Mouse (Mus musculus): ENCODE measurements around the gene Ryr1. TPM values are rescaled to one million over a fixed set of nuclear protein-coding genes. Genes with fewer than 3 reads are reported as not detected.
"Not testable (repeated sequence)": the region's sequence is repeated elsewhere in the genome, so short reads cannot be mapped to it uniquely, and the experiment has no call there.

Gene Ryr1
- polyA plus RNA-seq, 1 experiment from 2014 or later = 9.8 TPM

DNA sequence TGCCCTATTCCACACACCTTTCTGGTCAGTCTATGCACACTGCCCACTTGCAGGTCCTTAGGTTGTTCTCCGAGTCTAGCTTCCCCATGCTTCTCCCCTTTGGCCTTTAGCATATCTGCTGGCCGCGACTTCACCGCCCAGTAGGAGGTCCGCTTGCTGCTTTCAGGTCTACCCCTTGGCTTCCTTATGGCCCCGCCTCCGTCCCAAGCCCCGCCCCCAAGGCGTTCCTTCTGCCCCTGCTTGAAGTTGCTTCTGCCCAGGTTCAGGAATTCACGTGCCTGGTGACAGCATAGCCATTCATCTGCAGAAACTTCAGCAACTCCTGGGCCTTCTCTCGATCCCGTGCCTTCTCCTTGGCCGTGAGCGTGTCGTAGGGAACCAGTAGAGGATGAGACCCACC is 57.2 kb downstream of the Ryr1 start:
- WGBS = 10% methylated on average over 15 of the region's 15 CpGs
- peaks cover 31% of the 10 kb centered on the region for H3K27me3 ChIP-seq
- H3K4me1 ChIP-seq (replicated peaks) = peaks cover 33% of the 10 kb centered on the region
- no peak overlapping the region for H3K27ac ChIP-seq
- no peak overlapping the region for H3K4me3 ChIP-seq
- H3K9me3 ChIP-seq = no peaks in the 10 kb centered on the region
- no peak for ATAC-seq (ENCODE audit: low FRiP score)
- H3K9ac ChIP-seq = no peak overlapping the region
- H3K36me3 ChIP-seq = no peaks in the 10 kb centered on the region
- H3K4me2 ChIP-seq = no peak overlapping the region

DNA sequence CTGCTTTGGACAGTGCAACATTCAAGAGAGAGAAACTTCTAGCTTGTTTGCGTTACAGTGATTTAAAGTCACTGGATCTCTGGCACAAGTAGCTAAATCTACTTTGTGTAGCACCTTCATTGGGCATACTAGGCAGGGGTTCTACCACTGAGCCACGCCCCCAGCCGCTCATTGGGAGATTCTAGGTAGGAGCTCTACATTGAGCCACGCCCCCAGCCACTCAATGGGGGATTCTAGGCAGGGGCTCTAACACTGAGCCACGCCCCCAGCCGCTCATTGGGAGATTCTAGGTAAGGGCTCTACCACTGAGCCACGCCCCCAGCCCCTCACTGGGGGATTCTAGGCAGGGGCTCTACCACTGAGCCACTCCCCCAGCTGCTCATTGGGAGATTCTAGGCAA is 61.5 kb downstream of the Ryr1 start:
- H3K36me3 ChIP-seq; H3K9ac ChIP-seq; H3K4me2 ChIP-seq; ATAC-seq (ENCODE audit: low FRiP score); H3K9me3 ChIP-seq; H3K27ac ChIP-seq; H3K4me1 ChIP-seq (replicated peaks); H3K4me3 ChIP-seq: not testable (repeated sequence)
- WGBS = 61% methylated on average over 7 of the region's 7 CpGs
- H3K27me3 ChIP-seq = peaks cover 51% of the 10 kb centered on the region

DNA sequence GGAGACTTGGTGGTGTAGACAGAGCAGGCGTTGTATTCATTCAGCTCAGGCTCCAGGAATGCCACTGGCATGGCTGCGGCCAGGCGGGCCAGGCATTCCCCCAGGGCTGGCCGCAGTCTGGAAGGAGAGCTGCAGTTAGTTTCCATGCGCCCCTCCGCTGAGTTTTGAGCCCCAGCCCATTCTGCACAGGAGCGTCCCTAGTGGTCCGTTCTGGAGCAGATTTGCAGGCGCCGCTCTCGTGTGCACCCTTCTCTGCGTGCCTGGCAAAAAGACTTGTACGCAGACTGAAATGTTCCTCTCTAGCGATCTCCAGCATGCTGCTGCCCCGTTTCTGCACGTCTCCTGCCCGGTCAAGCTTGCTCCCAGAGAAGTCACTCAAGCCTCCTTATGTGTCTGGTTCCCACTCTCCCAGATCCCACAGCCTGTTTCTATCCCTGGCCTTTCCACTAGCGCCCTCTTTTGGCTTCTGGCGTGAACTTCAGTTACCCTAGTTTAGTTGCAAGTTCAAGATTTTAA is 63.4 kb downstream of the Ryr1 start:
- no peak overlapping the region for H3K27ac ChIP-seq
- WGBS = 14% methylated on average over 19 of the region's 19 CpGs

DNA sequence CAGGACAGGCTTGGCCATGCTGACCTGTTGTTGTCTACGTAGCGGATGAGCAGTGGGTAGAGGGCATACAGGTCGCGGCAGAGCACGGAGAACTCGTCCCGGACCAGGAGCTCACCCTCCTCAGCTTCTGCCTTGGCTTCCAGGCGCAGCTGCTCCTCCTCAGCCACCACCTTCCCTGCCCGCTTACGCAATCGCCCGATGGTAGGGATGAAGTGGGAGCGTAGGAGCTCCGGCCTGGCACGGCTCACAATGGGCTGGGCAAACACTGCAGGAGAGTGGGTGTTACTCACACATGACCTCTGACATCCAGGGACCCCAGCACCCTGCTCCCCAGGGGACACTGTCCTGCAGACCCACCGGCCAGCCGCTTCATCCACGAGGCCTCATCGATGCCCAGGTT is 65.5 kb downstream of the Ryr1 start:
- Histone ChIP-seq H3K36me3 (no peaks in the 10 kb centered on the region), H3K4me1 (replicated peaks) (peaks cover 3% of the 10 kb centered on the region; the same call in 1 of the 2 replicates), H3K27ac (no peak overlapping the region), H3K27me3 (peaks cover 58% of the 10 kb centered on the region), H3K4me2 (no peak overlapping the region), H3K4me3 (no peak overlapping the region), H3K9ac (no peak overlapping the region), H3K9me3 (no peaks in the 10 kb centered on the region)
- no peak for ATAC-seq (ENCODE audit: low FRiP score)
- WGBS = 87% methylated on average over 17 of the region's 19 CpGs

More for the DNA sequence above, 63.4 kb downstream of the Ryr1 start:
- Histone ChIP-seq H3K36me3 (no peaks in the 10 kb centered on the region), H3K9me3 (no peaks in the 10 kb centered on the region), H3K27me3 (peaks cover 46% of the 10 kb centered on the region), H3K4me1 (replicated peaks) (no peaks in the 10 kb centered on the region), H3K9ac (no peak overlapping the region), H3K4me3 (no peak overlapping the region), H3K4me2 (no peak overlapping the region)
- ATAC-seq (ENCODE audit: low FRiP score) = 0 out of 2 replicates have a peak, but pooled peaks have one; percentile 17

DNA sequence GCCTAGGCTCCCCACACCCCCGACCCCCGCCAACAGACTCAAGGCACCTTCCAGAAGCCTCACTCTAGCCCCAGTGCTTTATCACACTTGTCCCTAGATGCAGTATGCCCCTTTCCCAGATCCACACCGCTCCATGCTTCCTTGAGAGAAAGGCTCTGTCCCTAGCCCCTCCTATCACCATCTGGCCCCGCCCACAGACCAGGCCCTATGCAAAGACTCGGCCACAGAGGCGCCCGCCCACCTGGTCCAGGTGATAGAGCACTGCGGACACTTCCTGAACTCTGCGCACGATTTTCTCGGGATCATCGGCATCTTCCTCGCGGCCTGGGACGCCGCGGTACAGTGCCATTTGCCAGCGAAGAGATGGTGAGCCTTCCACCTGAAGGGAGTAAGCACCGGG is 72.2 kb downstream of the Ryr1 start:
- no peaks in the 10 kb centered on the region for H3K36me3 ChIP-seq
- H3K4me2 ChIP-seq = peak overlapping the region; percentile 25; the same call in 1 of the 2 replicates
- H3K4me3 ChIP-seq = no peak overlapping the region

DNA sequence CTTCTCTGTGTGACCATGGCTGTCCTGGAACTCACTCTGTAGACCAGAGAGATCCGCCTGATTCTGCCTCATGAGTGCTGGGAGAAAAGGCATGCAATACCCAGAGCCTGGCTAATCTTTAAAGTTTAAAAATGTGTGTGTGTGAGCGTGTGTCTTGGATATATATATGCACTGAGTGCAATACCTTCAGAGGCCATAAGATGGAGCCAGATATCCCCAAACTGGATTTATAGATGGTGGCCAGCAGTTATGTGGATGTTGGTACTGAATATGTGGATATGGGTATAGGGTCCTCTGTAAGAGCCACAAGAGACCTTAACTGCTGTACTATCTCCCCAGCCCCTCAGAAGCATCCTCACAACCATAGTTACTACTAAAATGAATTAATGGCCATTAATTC is 74.2 kb downstream of the Ryr1 start:
- no peak overlapping the region for H3K4me3 ChIP-seq
- no peak overlapping the region for H3K27ac ChIP-seq
- H3K4me2 ChIP-seq = no peak overlapping the region
- WGBS = 49% methylated on average over 2 of the region's 2 CpGs
- H3K36me3 ChIP-seq = no peaks in the 10 kb centered on the region
- H3K4me1 ChIP-seq (replicated peaks) = peaks cover 7% of the 10 kb centered on the region; the same call in 1 of the 2 replicates
- no peak overlapping the region for H3K9ac ChIP-seq
- H3K9me3 ChIP-seq = no peaks in the 10 kb centered on the region
- peaks cover 57% of the 10 kb centered on the region for H3K27me3 ChIP-seq
- ATAC-seq (ENCODE audit: low FRiP score) = no peak

More for the DNA sequence above, 72.2 kb downstream of the Ryr1 start:
- Histone ChIP-seq H3K4me1 (replicated peaks) (peaks cover 7% of the 10 kb centered on the region; the same call in 1 of the 2 replicates), H3K27ac (no peak overlapping the region), H3K9me3 (no peaks in the 10 kb centered on the region), H3K9ac (peak overlapping the region; percentile 19; the same call in 1 of the 2 replicates), H3K27me3 (peaks cover 67% of the 10 kb centered on the region)
- ATAC-seq (ENCODE audit: low FRiP score) = no peak
- WGBS = 9% methylated on average over 19 of the region's 19 CpGs

DNA sequence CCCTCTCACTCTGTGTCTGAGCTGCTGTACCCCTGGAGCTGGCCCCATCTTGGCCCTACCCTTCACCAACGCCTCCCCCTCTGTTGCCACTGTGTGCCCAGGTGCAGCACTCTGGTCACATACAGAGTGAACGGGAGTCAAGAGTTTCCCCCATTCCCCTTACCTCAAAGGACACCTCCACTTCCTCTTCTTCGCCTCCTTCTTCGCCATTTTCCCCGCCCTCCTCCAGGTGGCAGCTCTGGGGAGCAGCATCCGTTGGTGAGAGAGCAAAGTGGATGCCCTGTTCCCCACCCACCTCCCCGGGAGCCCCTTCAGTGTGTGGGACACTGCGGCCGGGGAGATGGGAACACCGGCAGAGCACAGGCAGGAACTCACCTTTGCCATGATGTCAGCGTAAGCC is 76.4 kb downstream of the Ryr1 start:
- Histone ChIP-seq H3K4me2 (no peak overlapping the region), H3K9me3 (no peaks in the 10 kb centered on the region), H3K36me3 (no peaks in the 10 kb centered on the region), H3K4me1 (replicated peaks) (peaks cover 6% of the 10 kb centered on the region; the same call in 1 of the 2 replicates), H3K4me3 (no peak overlapping the region), H3K9ac (no peak overlapping the region), H3K27me3 (peaks cover 40% of the 10 kb centered on the region), H3K27ac (no peak overlapping the region)
- WGBS = 76% methylated on average over 11 of the region's 11 CpGs
- ATAC-seq (ENCODE audit: low FRiP score) = no peak

DNA sequence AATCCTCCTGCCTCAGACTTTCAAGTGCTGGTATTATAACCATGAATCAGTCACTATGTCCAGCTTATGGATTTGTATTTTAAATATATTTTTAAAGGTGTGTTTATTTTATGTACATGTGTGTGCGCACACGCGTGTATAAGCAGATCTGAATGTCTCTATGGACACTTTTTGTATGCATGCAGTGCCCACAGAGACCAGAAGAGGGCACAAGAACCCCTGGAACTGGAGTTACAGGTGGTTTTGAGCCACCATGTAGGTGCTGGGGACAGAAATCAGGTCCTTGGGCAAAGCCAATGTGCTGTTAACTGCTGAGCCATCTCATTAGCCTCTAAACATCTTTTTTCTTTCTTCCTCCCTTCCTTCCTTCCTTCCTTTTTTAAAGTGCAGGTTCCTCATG is 76.9 kb downstream of the Ryr1 start:
- no peak overlapping the region for H3K4me3 ChIP-seq
- H3K4me1 ChIP-seq (replicated peaks) = peaks cover 9% of the 10 kb centered on the region; the same call in 1 of the 2 replicates
- WGBS = 88% methylated on average over 3 of the region's 3 CpGs
- H3K27me3 ChIP-seq = peaks cover 35% of the 10 kb centered on the region
- H3K9me3 ChIP-seq = no peaks in the 10 kb centered on the region
- no peak for ATAC-seq (ENCODE audit: low FRiP score)
- H3K36me3 ChIP-seq = no peaks in the 10 kb centered on the region
- H3K27ac ChIP-seq = no peak overlapping the region
- H3K9ac ChIP-seq = no peak overlapping the region
- no peak overlapping the region for H3K4me2 ChIP-seq

DNA sequence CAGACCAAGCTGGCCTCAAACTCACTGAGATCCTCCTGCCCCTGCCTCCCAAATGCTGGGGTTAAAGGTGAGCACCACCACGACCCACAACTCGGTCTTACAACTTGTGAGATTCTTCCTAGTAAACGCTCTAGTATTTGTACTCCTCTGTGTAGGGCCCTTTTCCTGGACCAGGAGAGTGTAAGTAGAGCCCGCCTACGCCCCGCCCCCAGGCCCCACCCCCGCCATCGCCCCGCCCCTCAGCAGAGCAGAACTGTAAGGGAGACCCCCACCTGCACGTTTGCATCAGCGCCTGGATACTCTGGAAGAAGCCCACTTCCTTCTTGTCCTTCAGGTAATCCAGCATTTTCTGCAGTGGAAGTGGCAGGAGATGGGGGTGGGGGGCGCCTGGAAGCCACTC is 78.4 kb downstream of the Ryr1 start:
- Histone ChIP-seq H3K27ac (no peak overlapping the region), H3K9me3 (no peaks in the 10 kb centered on the region), H3K9ac (peak overlapping the region; percentile 29; the same call in 1 of the 2 replicates), H3K27me3 (peaks cover 21% of the 10 kb centered on the region; the same call in 1 of the 2 replicates), H3K4me2 (0 out of 2 replicates have a peak overlapping the region, but pooled peaks have one; percentile 6), H3K4me3 (no peak overlapping the region), H3K4me1 (replicated peaks) (0 out of 2 replicates have a peak, but pooled peaks cover 6% of the 10 kb centered on the region), H3K36me3 (no peaks in the 10 kb centered on the region)
- no peak for ATAC-seq (ENCODE audit: low FRiP score)
- 5% methylated on average over 12 of the region's 12 CpGs for WGBS

DNA sequence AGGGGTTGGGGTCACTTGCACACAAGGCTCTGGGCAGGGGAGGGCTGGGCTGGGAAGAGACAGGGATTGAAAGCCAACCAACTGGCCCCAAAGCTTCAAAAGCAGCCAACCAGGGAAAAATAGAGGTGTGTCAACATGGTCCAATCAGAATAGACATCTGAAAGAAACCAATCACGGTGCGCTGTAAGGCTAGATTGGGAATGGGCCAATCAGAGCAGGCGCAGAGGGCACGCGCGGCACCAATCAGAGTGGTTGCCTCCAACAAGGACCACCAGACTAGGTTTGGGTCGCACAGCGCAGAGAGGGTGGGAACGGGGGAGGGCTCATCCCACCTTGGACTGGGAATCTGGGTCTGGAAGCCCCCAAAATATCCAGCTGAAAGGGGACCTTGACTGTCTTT is 80.7 kb downstream of the Ryr1 start:
- H3K27me3 ChIP-seq = peaks cover 11% of the 10 kb centered on the region; the same call in 1 of the 2 replicates
- H3K4me1 ChIP-seq (replicated peaks) = peaks cover 18% of the 10 kb centered on the region
- 54% methylated on average over 9 of the region's 9 CpGs for WGBS
- no peak overlapping the region for H3K9ac ChIP-seq
- H3K4me2 ChIP-seq = no peak overlapping the region
- H3K4me3 ChIP-seq = no peak overlapping the region
- H3K27ac ChIP-seq = peak overlapping the region; percentile 52
- no peaks in the 10 kb centered on the region for H3K36me3 ChIP-seq
- ATAC-seq (ENCODE audit: low FRiP score) = no peak
- no peaks in the 10 kb centered on the region for H3K9me3 ChIP-seq

DNA sequence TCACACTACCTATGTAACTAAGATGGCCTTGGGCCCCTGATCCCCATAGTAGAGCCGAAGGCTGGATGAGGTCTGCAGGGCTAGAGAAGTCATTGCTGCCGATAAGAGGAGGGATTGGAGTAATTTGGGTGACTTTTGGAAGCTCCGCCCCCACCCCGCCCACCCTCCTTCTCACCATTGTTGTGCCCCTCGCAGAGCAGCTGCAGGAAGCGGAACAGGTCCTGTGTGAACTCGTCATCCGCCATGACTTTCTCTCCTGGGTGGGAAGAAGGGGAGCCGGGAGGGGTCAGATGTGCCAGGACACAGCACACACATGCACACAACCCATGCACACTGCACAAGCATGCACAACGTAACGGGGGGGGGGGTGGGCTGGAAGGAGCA is 81.3 kb downstream of the Ryr1 start:
- 37% methylated on average over 11 of the region's 11 CpGs for WGBS
- Histone ChIP-seq H3K4me1 (replicated peaks) (peaks cover 18% of the 10 kb centered on the region), H3K9me3 (no peaks in the 10 kb centered on the region), H3K36me3 (no peaks in the 10 kb centered on the region), H3K27me3 (peaks cover 11% of the 10 kb centered on the region; the same call in 1 of the 2 replicates), H3K27ac (peak overlapping the region; percentile 52; the same call in 1 of the 2 replicates), H3K9ac (no peak overlapping the region), H3K4me3 (no peak overlapping the region), H3K4me2 (0 out of 2 replicates have a peak overlapping the region, but pooled peaks have one; percentile 4)
- no peak; the same call in 1 of the 2 replicates for ATAC-seq (ENCODE audit: low FRiP score)

DNA sequence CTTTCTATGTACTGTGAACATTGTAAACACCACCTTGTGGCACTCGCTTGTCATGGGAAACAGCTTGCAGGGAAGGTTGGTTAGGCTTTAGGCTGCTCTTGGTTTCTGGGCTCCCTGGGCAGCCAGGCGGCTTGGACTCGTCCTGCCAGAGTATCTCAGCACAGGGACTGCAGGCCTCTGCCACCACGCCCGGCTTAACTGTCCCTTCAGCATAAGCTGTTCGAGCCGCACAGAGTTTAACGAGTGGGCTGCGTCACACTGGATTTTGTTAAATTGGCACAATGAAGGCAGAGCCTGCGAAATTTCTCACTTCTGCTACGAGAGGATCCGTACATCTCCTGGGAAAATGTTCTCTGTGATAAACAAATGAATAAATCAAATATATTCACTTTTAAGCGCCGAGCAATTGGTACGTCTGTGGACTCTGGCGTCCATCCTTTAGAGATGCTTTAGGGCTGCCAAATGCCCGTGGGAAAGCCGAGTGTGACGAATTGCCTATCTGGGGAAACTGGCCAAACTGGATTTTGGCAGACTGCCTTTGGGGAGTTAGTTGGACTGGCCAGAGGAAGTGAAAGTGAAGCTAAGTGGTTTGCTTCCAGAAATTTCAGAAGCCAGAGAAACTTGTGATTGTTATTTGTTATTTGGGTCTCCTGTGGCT is 81.8 kb downstream of the Ryr1 start:
- H3K4me2 ChIP-seq = no peak overlapping the region
- H3K27ac ChIP-seq = peak overlapping the region; percentile 68
- H3K27me3 ChIP-seq = peaks cover 11% of the 10 kb centered on the region; the same call in 1 of the 2 replicates
- H3K9me3 ChIP-seq = no peaks in the 10 kb centered on the region
- 61% methylated on average over 19 of the region's 19 CpGs for WGBS
- peak overlapping the region; percentile 35; the same call in 1 of the 2 replicates for H3K9ac ChIP-seq
- no peak overlapping the region for H3K4me3 ChIP-seq
- H3K36me3 ChIP-seq = no peaks in the 10 kb centered on the region
- H3K4me1 ChIP-seq (replicated peaks) = peaks cover 18% of the 10 kb centered on the region
- ATAC-seq (ENCODE audit: low FRiP score) = no peak
